In the genomic region with DNA sequence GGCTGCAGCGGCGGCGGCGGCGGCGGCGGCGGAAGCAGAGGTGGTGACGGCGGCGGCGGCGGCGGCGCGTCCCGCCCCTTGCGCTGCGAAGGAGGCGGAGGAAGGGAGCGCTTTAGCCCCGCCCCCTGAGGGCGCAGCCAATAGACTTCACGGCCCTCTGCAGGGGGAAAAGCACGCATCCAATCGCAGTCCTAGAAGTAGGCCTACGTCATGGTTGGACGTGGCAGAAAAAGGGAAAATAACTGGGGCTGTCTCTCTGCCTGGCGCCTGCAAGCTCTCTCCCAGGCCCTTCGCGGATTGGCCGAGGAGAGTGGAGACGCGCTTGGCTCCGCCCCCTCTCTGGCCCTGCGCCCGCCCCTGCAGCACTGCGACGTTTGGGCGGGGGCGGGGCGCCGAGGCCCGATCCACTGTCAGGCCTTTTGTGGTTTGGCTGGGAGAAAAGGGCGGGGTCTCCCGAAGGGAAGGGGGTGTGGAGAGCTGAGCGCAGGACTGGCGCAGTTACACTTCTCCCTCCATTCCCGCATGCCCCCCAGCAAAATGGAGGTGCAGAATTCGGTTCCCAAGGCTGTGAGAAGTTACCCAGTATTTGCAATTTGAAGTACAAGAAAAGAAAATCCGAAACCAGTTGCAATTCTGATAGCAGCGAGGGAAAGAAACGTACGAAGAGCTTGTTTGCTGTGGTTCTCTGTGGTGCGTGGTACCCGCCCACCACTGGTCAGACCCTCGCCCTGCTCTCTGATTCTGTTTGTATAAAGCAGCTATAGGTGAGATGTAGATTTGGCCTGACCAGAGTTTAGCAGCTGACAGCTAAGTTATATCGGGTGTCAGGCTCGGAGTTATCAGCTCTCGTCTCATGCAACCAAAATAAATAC, we compare ENCODE assay signal across 8 mouse cellular contexts. TPM values are rescaled to one million over a fixed set of nuclear protein-coding genes. Genes with fewer than 3 reads are reported as not detected.
A peak's percentile ranks its signal among the peaks of the same experiment; 100 is the strongest.
DNase-seq lines count a peak whose midpoint lies in the region; ATAC-seq and TF ChIP-seq lines count a peak whose summit lies in the region.

A gene (minus strand): TSS at position 19 of the 872 bp plus-strand sequence.

- peak; percentile 74 for TF ChIP-seq POLR2A in olfactory bulb, adult 2 months (IDR thresholded peaks at IDR 0.05; ENCODE audit: insufficient read depth, low read depth, low read length)
- peak; percentile 61 for TF ChIP-seq POLR2A in thymus, adult 2 months (IDR thresholded peaks at IDR 0.05; ENCODE audit: control insufficient read depth, extremely low read depth, insufficient read depth, low read length, poor library complexity)

- intact Hi-C loops in heart, postnatal 36 days (cut with DNase I) = loop anchor here (2.0 to 10.0 kb wide), 4 partner anchors 200 to 1553 kb away; a partner anchor contains a TSS

- no peak for TF ChIP-seq CTCF in G1E (IDR thresholded peaks at IDR 0.05; ENCODE audit: low read depth, low read length)
- TF ChIP-seq CTCF in layer of hippocampus, adult 2 months (conservative IDR thresholded peaks at IDR 0.05) = 0 out of 2 replicates have a peak, but pooled peaks have one; percentile 11
- TF ChIP-seq CTCF in lung, embryonic 14.5 days (IDR thresholded peaks at IDR 0.05; ENCODE audit: low read depth) = no peak
- TF ChIP-seq CTCF in olfactory bulb, adult 2 months (IDR thresholded peaks at IDR 0.05; ENCODE audit: insufficient read depth, low read depth, low read length) = no peak
- TF ChIP-seq CTCF in thymus, adult 2 months (IDR thresholded peaks at IDR 0.05; ENCODE audit: borderline replicate concordance, control insufficient read depth, extremely low read depth, insufficient read depth, low read length, poor library complexity) = 0 out of 2 replicates have a peak, but pooled peaks have one; percentile 10

- H3K27me3 ChIP-seq in G1E (ENCODE audit: insufficient read depth, low read length) = peaks cover 3% of the 10 kb centered on the region
- no peaks in the 10 kb centered on the region for H3K27me3 ChIP-seq in forebrain, embryonic 16.5 days (replicated peaks; ENCODE audit: control insufficient read depth, insufficient read depth, low read length)
- no peaks in the 10 kb centered on the region for H3K27me3 ChIP-seq in lung, embryonic 14.5 days (ENCODE audit: insufficient read depth, low read length)
- H3K27me3 ChIP-seq in thymus, adult 2 months (ENCODE audit: control insufficient read depth, insufficient read depth, low read length) = no peaks in the 10 kb centered on the region

- DNase-seq in G1E (ENCODE audit: low spot score) = peak; percentile 92
- DNase-seq in cerebellum, adult 18-20 months = peak; percentile 99 to 100
- DNase-seq in heart, postnatal 36 days = peak; percentile 99
- peak; percentile 100 for DNase-seq in layer of hippocampus, adult 2 months (ENCODE audit: low spot score in 2 of 2)
- DNase-seq in lung, embryonic 14.5 days = peak; percentile 99
- peak; percentile 98 for DNase-seq in thymus, adult 2 months

- H3K9me3 ChIP-seq in G1E (replicated peaks) = no peaks in the 10 kb centered on the region
- H3K9me3 ChIP-seq in forebrain, embryonic 16.5 days (ENCODE audit: control insufficient read depth, low read length) = no peaks in the 10 kb centered on the region
- no peaks in the 10 kb centered on the region for H3K9me3 ChIP-seq in lung, embryonic 14.5 days (ENCODE audit: low read depth, low read length)

- H3K9ac ChIP-seq in forebrain, embryonic 16.5 days (replicated peaks; ENCODE audit: low read depth, low read length) = peak within 1 kb of the TSS; percentile 99
- peak within 1 kb of the TSS; percentile 92 for H3K9ac ChIP-seq in lung, embryonic 14.5 days

- H3K36me3 ChIP-seq in G1E (replicated peaks) = peaks cover 1% of the 10 kb centered on the region
- no peaks in the 10 kb centered on the region for H3K36me3 ChIP-seq in forebrain, embryonic 16.5 days (ENCODE audit: control insufficient read depth, insufficient read depth)
- H3K36me3 ChIP-seq in lung, embryonic 14.5 days (ENCODE audit: insufficient read depth) = no peaks in the 10 kb centered on the region
- H3K36me3 ChIP-seq in thymus, adult 2 months (ENCODE audit: control insufficient read depth, insufficient read depth, low read length) = no peaks in the 10 kb centered on the region

- peak; percentile 96 for ATAC-seq in G1E (ENCODE audit: extremely low read depth, insufficient number of reproducible peaks, low FRiP score, poor library complexity, severe bottlenecking)
- peak; percentile 99 for ATAC-seq in forebrain, embryonic 16.5 days
- ATAC-seq in lung, embryonic 14.5 days (ENCODE audit: insufficient read depth) = peak; percentile 100

- H3K4me2 ChIP-seq in forebrain, embryonic 16.5 days (ENCODE audit: low read length) = peak within 1 kb of the TSS; percentile 70
- H3K4me2 ChIP-seq in lung, embryonic 14.5 days = peak within 1 kb of the TSS; percentile 84

- peak within 1 kb of the TSS; percentile 94 for H3K27ac ChIP-seq in forebrain, embryonic 16.5 days (ENCODE audit: low read length)
- H3K27ac ChIP-seq in layer of hippocampus, adult 2 months = peak within 1 kb of the TSS; percentile 99
- H3K27ac ChIP-seq in lung, embryonic 14.5 days (ENCODE audit: low read depth) = peak within 1 kb of the TSS; percentile 98
- peak within 1 kb of the TSS; percentile 95 for H3K27ac ChIP-seq in olfactory bulb, adult 2 months (ENCODE audit: insufficient read depth, low read depth, low read length)
- H3K27ac ChIP-seq in thymus, adult 2 months (ENCODE audit: control insufficient read depth, insufficient read depth, low read length) = peak within 1 kb of the TSS; percentile 30; the same call in 1 of the 2 replicates

- H3K4me1 ChIP-seq in G1E (ENCODE audit: insufficient read depth, low read depth, low read length) = peaks cover 19% of the 10 kb centered on the region
- peaks cover 6% of the 10 kb centered on the region for H3K4me1 ChIP-seq in forebrain, embryonic 16.5 days (replicated peaks; ENCODE audit: control insufficient read depth, insufficient read depth, low read length)
- H3K4me1 ChIP-seq in lung, embryonic 14.5 days (ENCODE audit: insufficient read depth) = no peaks in the 10 kb centered on the region
- H3K4me1 ChIP-seq in olfactory bulb, adult 2 months (ENCODE audit: control insufficient read depth, insufficient read depth, low read length) = no peaks in the 10 kb centered on the region; the same call in 1 of the 2 replicates
- no peaks in the 10 kb centered on the region for H3K4me1 ChIP-seq in thymus, adult 2 months (replicated peaks; ENCODE audit: control insufficient read depth, insufficient read depth, low read length)

- under 1% methylated on average over 39 of the region's 60 CpGs for WGBS in forebrain, embryonic 16.5 days
- WGBS in lung, embryonic 14.5 days = under 1% methylated on average over 52 of the region's 60 CpGs
- WGBS in olfactory bulb, adult 2 months = under 1% methylated on average over 58 of the region's 60 CpGs
- WGBS in thymus, adult 2 months = under 1% methylated on average over 60 of the region's 60 CpGs

- H3K4me3 ChIP-seq in G1E (ENCODE audit: low read depth, low read length) = peak within 1 kb of the TSS; percentile 98
- H3K4me3 ChIP-seq in forebrain, embryonic 16.5 days (replicated peaks; ENCODE audit: low read length) = peak within 1 kb of the TSS; percentile 93
- H3K4me3 ChIP-seq in layer of hippocampus, adult 2 months = peak within 1 kb of the TSS; percentile 94
- H3K4me3 ChIP-seq in lung, embryonic 14.5 days (ENCODE audit: low read depth, low read length) = peak within 1 kb of the TSS; percentile 97
- peak within 1 kb of the TSS; percentile 86 for H3K4me3 ChIP-seq in olfactory bulb, adult 2 months (ENCODE audit: insufficient read depth, low read depth, low read length)
- peak within 1 kb of the TSS; percentile 81 for H3K4me3 ChIP-seq in thymus, adult 2 months (ENCODE audit: control insufficient read depth, insufficient read depth, low read length)

RNA-seq across cellular contexts. Expression of the gene that starts here (rescaled TPM):
- total RNA-seq in G1E (2014; fragmentation: Nextera tagmentation) (51.3 and 51.8 TPM in 2 replicates), G1E (2017) (44.1 and 51.0 TPM in 2 replicates)
- 1.6 and 2.0 TPM in 2 replicates for polyA plus RNA-seq in G1E (2012)
- polyA plus RNA-seq in forebrain, embryonic 16.5 days (2015; fragmentation: Nextera tagmentation; extraction: Ambion mirVana) = 167 TPM in 2 replicates
- 100 to 1,000 TPM; 106 to 107 TPM for total RNA-seq in heart, postnatal 36 days (2021)
- total RNA-seq in layer of hippocampus, adult 2 months (2021) = 100 to 1,000 TPM; 444 to 450 TPM
- 68.4 and 68.5 TPM in 2 replicates for polyA plus RNA-seq in lung, embryonic 14.5 days (2014; fragmentation: Nextera tagmentation; extraction: Ambion mirVana)
- polyA plus RNA-seq in olfactory bulb, adult 2 months (2012; ENCODE audit: insufficient read depth, insufficient read length, low replicate concordance, missing spikeins) = 102 and 214 TPM in 2 replicates
- 9.1 and 10.5 TPM in 2 replicates for polyA plus RNA-seq in thymus, adult 2 months (2012; rRNA removed)

Comparison
In these comparisons a context has a peak if more than half of its experiments do, and no peak if none do; other contexts are left out.
1. Peak in every context shown above with its lines: DNase-seq, ATAC-seq, H3K4me3 ChIP-seq and H3K27ac ChIP-seq.
2. RNA of the gene that starts here (total RNA-seq): 444 to 450 TPM in layer of hippocampus, adult 2 months; 106 to 107 TPM in heart, postnatal 36 days and 44.1 to 51.8 TPM in G1E; every median in the first group is over 4 times any median in the second.
3. CTCF ChIP-seq: peak in layer of hippocampus, adult 2 months (single experiment) and thymus, adult 2 months (single experiment); none in G1E (single experiment), lung, embryonic 14.5 days (single experiment) and olfactory bulb, adult 2 months (single experiment).
4. H3K27ac ChIP-seq: peak in every context shown above with its lines; median percentile 99 in layer of hippocampus, adult 2 months; 98 in lung, embryonic 14.5 days; 95 in olfactory bulb, adult 2 months; 94 in forebrain, embryonic 16.5 days; 30 in thymus, adult 2 months.